Mouse (Mus musculus): ENCODE results near the gene Maml2.

- TF ChIP-seq MYOG (IDR thresholded peaks at IDR 0.05; ENCODE audit: control insufficient read depth in 1 of 3, insufficient read depth in 1 of 3, insufficient read length in 2 of 3, low read depth in 2 of 3) (peak in 2 of 3 experiments; percentile 58 to 77), TCF3 (IDR thresholded peaks at IDR 0.05; ENCODE audit: insufficient read length, low read depth) (no peak), POLR2A (IDR thresholded peaks at IDR 0.05; ENCODE audit: insufficient read length, low read depth) (no peak), USF1 (IDR thresholded peaks at IDR 0.05; ENCODE audit: low read depth) (no peak), E2F4 (IDR thresholded peaks at IDR 0.05; ENCODE audit: insufficient read depth) (no peak), MYOD1 (IDR thresholded peaks at IDR 0.05; ENCODE audit: control insufficient read depth in 1 of 3, insufficient read length in 2 of 3, low read depth in 2 of 3) (peak in 2 of 3 experiments; percentile 62 to 79), MAX (IDR thresholded peaks at IDR 0.05; ENCODE audit: low read depth) (no peak)
These were observed 266.0 kb downstream of the Maml2 start for GRCm38 (mm10) chr9:13563475-13564414.
